Mouse (Mus musculus) spleen, adult 12 weeks (tissue): ENCODE data around the gene Jmjd4.

Source experiments
- DNase-seq: peaks from one replicate; pipeline ENCODE4 v3.0.0; 2022; ENCODE audit warnings: low spot score

The Jmjd4 gene

DNA sequence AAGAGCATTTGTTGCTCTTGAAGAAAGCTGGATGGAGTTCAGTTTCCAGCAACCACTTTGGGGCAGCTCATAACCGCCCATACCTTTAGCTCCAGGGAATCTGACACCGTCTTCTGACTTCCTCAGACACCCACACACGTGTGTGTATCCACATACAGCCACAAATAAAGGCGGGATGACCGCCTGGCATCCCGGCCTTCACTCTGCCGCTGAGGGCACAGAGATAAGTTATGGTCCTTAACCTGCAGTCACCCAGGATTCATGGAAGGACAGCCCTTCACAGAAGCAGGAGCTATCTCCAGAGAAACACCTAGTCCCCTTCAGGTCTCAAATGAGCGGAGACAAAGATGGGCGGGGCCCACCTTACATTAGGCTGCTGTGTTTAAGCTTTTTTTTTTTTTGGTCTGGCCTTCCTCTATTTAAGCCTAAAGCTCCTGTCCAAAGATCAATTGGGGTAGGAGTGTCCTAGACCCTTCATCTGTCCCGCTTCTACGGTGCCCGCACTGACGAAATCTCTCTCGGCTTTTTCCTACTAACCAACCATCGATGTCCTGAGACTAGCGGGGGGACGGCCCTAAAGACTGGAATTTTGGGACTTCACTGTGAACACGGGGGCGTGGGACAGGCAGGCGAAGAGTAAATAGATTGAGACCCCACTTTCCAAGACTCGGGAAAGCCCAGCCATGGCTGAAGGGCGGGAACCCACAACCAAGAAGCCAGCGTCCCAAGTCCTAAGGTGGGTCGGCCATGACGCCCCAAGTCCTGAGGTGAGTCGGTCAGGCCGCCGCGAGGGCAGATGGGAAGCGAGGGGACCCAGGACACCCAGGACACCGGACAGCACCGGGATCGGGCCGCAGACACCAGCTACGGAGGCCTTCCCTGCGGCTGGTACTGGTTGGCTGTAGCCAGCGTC, 21.8 kb downstream of the Jmjd4 start:
- DNase-seq = no peak

DNA sequence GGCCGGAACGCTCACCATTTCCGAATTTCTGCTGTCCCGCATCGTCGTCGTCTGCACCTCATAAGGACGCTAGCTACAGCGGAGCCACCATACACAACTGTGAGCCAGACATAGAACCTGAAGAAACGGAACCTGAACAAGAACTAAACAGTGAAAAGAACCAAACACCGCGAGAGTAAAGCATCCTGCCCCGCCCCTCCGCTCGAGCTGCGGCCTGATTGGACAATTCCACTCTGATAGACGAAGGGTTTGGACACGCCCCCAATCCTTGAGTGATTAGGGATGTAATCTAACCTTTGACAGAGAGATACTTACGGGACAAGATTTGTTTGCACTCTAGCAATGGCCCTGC, 22.5 kb downstream of the Jmjd4 start, which contains the start of gene Zfp867:
Gene Zfp867 (minus strand): TSS at position 149 of the 352 bp plus-strand sequence.
- peak; percentile 70 for DNase-seq

DNA sequence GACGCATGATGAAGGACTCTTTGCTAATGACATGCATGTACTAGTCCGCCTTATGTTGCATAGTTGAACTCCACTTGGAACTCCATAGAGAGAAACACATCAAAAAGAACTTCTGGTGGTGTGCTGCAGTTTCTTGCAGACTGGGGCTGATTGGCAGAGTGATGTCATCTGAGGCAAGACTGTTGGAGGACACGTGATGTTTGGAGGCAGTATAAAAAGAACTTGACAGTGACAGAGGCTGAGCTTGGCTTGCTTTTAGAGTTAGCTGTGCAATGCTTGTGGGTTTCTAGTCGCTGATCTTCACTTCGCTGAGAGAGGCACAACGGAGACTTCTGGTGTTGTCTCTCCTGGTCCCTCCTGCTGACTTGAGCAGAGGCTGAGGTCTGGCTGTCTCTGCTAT, 27.4 kb downstream of the Jmjd4 start:
- DNase-seq = no peak

DNA sequence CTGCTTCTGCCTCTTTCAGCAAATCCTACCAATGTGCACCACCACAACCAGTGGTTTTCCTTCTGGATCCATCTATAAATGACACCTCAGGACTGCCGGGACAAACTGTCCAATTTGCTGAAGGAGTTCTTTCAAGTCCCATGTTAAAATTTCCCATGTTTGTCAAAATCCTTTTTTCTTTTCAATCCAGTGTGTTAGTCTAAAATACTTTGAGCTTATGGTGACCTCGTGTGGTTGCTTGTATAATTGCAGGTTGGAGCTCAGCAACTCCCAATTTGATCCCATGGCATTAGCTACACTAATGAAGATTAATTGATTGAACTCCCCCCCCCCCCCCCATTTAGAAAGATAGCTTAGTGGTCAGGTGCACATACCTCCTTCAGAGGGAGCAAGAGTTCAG, 33.4 kb downstream of the Jmjd4 start:
- no peak for DNase-seq

DNA sequence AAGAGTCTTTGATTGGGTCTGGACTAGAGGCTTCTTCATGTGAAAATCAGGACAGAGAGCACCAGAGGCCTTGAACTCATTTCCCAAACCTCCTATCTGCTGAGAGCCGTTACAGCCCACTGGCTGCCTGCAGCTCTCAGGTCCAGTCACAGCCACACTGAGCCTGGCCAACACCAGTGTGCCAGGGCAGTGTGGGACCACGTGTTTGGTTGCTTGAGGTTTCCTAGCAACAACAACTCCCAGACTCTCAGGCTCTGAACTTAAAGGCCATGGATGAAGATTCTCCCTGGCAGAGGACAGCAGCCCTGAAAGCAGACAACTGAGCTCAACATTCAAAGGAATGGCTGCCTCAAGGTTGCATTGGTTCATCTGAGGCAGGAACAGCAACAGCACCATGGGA, 35.8 kb downstream of the Jmjd4 start:
- DNase-seq = no peak

DNA sequence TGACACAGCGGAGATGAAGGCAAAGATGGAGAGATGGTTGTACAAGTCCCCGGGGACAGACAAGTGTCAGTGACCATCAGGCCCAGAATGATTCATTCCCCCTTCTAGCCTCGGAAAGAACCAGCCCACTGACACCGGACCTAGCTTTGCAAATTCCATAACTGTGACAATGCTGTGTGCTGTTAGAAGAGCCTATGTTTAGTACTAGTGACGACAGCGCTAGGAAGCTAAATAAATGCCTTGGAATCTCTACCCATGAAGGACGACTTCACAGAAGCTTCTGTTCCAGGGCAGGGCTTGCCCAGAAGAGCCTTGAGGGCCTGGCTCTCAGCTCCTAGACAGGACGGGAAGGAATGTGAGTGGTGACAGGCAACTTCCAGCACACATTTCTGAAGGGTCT, 36.4 kb downstream of the Jmjd4 start:
- no peak for DNase-seq

DNA sequence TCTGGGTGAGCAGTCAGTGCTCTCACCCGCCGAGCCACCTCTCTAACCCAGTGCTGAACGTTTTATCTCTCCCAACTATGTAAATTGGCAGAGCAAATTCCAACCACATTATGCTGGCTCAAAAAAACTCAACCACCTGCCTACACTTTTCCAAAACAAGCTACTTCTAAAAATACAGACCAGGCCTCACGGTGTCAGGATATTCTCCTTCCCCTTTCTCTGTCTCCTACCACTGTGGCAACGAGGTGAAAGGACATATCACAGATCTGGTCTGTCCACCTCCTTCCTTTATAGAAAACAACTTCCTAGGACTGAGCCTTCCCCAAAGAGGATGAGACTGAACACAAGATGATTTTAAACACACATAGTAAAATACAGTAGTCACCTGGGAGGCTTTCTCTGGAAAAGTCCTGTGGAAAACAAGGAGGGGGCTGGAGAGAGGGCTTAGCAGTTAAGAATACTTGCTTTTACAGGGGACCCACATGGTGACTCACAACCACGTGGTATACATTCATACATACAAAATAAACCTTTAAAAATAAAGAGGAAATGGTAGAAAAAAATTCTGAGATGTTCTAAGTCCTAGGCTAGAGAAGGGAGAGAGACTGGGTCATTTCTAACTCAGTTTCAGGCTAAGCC, 46.9 kb downstream of the Jmjd4 start:
- DNase-seq = no peak

DNA sequence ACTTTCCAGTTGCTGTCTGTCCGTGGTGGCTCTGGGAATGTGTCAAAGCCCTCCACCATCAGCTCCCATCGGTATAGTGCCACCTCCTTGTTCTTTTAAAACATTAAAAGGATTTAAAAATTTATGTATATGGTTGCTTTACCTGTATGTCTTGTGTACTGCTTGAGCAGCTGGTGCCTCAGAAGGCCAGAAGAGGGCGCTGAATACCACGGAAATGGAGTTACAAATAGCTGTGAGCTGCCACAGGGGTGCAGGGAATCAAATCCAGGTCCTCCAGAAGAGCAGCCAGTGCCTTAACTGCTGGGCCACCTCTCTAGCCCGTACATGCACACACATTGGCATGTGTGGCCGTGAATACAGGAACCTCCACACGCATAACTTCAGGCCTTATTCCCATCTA, 47.9 kb downstream of the Jmjd4 start:
- no peak for DNase-seq

DNA sequence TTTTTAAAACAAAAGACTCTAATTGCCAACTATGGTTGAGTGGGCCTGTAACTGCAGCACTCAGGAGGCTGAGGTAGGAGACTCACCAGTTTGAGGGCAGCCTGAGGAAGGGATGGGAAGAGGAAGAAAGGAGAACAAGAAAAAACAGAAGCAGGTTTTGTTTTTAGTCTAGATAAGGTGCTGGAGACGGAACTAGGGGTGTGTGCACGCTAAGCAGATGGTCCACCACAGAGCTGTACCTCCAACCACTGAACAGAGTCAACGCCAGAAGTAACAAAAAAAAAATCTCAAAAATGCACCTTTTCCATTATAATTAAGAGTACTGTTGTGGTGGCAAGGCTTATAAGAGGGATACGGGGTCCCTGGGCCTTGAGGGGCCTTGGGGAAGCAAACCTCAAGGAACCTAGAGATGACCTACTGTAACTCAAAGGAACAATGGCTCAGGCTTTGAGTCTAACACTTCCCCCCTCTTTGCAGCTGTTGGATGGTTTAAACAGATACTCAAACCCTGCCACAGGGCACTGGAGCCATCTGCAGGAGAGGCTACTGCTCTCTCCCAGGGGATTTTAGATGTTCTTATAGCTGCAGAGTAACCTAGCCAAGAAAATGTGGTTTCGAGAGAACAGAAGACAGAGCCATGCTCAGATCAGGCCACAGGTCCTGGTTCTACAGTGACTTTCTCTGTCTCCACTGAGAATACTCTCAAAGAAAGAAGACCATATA, 52.3 kb downstream of the Jmjd4 start:
- no peak for DNase-seq

DNA sequence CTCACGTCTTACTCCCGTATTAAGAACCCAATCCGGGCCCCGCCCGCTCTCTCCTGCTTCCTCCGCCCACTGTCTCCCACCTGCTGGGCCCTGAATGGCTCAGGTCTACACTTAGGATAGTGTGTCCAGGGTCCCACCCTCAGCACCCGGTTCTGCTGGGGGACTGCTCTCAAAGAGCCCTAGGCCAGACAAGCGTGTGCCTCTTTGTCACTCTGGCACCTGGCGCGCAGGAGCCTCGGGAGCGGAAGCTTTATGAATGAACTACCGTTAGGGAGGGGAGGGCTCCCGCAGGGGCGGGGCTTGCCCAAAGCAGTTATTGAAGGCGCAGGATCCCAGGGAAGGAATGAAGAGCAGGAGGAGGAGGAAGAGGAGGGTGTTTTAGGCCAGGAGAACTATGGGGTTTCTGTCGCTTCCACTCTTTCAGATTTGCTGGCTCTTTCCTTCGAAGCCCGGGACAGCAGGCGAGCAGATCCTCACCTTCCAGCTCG, 55.5 kb downstream of the Jmjd4 start:
- peak; percentile 14 for DNase-seq

DNA sequence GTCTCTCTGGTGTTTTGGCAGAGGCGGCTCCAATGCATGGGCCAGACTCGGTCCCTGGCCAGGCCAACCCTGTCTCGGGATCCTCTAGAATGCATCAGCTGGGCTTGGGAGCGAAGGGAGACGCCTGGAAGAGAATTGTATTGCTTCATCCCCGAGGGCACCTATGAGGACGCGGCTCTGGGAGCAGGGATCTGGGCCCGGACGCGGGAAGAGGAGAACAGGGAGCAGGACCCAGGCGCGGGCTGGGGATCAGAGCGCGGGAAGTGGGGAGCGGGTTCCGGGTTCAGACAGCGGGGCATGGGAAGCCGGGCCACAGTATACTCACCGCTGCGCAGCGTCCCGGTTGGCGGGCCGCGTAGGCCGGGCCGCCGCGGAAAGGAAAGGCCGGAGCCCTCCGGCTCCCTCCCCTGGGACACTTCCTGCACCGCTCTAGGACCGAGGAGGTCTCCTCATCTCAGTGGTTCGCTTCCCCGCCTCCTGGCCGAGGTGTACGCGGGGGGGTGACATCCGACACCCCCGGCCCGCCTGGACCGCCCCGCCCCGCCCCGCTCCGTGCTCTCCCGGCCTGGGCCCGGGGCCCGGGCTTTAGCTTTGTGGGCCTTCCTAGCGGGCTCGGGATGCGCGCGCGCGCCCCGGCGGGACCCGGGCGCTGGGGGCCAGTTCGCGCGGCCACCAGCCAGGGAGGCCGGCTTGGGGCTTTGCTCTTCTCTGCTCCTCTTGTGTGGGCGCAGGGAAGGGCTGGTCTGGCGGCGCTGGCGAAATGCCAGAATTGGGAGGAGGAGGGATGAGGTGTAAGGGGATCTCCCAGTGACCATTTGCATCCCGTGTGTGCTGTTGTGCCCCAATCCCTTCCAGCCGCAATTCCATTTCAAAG, 56.2 kb downstream of the Jmjd4 start:
- DNase-seq = peak; percentile 52

DNA sequence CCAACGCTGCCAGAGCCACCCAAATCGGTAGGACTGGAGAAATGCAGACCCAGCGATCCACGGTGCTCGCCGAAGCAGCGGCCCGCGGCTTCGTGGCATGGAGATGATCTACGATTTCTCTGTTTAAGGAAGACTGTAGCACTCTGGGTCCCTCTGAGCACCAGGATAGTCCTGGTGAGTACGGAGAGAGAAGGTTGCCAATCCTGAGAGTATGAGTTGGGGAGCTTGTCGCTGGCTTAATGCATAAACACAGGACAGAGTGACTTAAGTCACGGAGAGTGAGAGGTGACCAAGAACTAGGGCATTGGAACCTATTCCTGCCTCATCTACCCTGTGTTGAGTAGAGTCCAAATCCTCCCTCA, 56.8 kb downstream of the Jmjd4 start:
- no peak for DNase-seq
